Mouse (Mus musculus): ENCODE results near the gene Hoxa9. TPM values are rescaled to one million over a fixed set of nuclear protein-coding genes. Genes with fewer than 3 reads are reported as not detected.

Gene Hoxa9
- polyA plus RNA-seq, 1 experiment from 2014 or later: 0.11 TPM

DNA sequence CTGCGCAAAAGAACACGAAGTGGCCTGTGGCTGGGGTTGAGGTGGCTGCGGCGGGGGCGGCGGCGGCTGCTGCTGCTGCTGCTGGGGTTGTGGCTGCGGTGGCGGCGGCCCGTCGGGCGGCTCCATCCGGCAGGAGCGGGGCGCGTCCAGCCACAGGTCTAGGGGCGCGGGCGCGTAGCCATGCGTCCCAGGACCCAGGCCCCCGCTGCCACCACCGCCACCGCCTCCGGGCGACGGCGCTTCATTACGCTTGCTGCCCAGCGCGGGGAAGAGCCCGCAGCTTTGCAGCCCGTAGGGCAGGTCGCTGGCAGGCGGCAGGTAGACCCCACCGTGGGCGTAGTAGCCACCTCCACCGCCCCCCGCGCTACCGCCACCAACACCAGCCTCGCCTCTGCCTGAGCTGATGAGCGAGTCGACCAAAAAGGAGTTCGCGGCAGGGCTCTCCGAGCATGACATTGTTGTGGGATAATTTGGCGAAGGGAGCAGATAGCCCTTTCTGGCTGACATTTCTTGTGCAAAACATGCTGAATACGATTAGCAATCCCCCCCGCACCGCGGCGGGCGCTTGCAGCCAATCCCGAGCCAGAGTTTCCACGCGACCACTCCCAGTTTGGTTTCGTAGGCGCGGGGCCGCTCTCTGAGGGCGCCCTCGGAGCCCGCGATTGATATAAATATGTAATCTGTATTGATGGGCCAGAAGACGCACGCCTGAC is 3.7 kb upstream of the Hoxa9 start:
- peaks cover 99% of the 10 kb centered on the region for H3K27me3 ChIP-seq (ENCODE audit: control insufficient read depth, insufficient read depth, low read length)
- H3K27ac ChIP-seq (replicated peaks in 1 of 2; ENCODE audit: control insufficient read depth in 1 of 2, insufficient read depth in 1 of 2, low read depth in 2 of 2, low read length in 2 of 2): no peak overlapping the region
- no peaks in the 10 kb centered on the region for H3K9me3 ChIP-seq (ENCODE audit: control insufficient read depth, low read length)
- H3K4me1 ChIP-seq (ENCODE audit: control insufficient read depth in 2 of 2, insufficient read depth in 2 of 2, low read length in 2 of 2): no peaks in the 10 kb centered on the region; a peak in 1 of 4 replicates
- peak overlapping the region in 1 of 2 experiments; percentile 14; a peak in 1 of 4 replicates for H3K4me3 ChIP-seq (ENCODE audit: control insufficient read depth in 1 of 2, insufficient read depth in 1 of 2, low read depth in 1 of 2, low read length in 2 of 2)
- 1% methylated on average over 67 of the region's 68 CpGs for WGBS
- H3K4me2 ChIP-seq (ENCODE audit: low read length): no peak overlapping the region
- ATAC-seq (ENCODE audit: insufficient number of reproducible peaks, insufficient read depth, low FRiP score, low read depth): no peak
- no peak overlapping the region for H3K9ac ChIP-seq (ENCODE audit: low read length)
- H3K36me3 ChIP-seq (ENCODE audit: control insufficient read depth, insufficient read depth, low read length): no peaks in the 10 kb centered on the region

DNA sequence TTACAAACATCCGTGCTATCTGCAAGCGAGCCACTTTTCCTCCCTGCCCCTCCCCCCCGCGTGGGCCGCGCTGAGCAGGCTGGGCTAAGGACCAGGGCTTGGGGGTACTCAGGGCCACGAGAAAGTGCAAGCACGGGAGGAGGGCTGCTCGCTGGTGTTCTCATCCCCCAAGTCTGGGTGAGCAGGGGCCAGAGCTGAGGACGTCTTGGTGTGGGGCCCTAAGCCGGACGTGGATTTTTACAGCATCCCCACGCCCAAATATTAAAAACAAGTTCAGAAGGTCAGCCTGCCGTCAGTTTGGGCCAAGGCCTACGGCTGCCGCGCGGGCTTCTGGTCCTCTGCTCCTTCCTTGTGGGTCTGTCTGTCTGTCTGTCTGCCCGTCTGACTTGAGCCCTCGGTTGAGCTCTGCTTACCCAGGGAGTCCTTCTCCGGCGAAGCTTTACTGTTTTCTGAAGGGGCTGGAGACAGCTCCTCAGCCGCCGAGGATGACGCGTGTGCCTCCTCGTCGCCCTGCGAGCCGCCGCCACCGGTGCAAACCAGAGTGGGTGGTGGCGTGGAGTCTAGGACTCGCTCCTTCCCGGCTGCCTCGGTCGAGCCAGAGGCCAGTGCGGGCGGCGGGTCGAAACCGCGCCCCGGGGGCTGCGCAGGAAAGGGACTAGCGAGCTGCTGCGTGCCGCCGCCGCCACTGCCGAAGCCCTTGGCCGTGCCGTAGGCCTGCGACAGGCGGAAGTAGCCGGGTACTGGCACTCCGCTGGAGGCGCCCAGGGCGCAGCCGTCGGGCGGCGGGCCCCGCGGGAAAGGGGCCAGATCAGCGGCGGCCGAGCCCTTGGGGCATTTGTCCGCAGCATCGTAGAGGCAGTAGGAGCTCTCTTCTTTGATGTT is 2.9 kb upstream of the Hoxa9 start:
- peaks cover 99% of the 10 kb centered on the region for H3K27me3 ChIP-seq (ENCODE audit: control insufficient read depth, insufficient read depth, low read length)
- ATAC-seq (ENCODE audit: insufficient number of reproducible peaks, insufficient read depth, low FRiP score, low read depth): no peak
- H3K4me1 ChIP-seq (ENCODE audit: control insufficient read depth in 2 of 2, insufficient read depth in 2 of 2, low read length in 2 of 2): no peaks in the 10 kb centered on the region; a peak in 1 of 4 replicates
- peak overlapping the region in 1 of 2 experiments; percentile 14; a peak in 2 of 4 replicates for H3K4me3 ChIP-seq (ENCODE audit: control insufficient read depth in 1 of 2, insufficient read depth in 1 of 2, low read depth in 1 of 2, low read length in 2 of 2)
- H3K4me2 ChIP-seq (ENCODE audit: low read length): no peak overlapping the region; the same call in 1 of the 2 replicates
- under 1% methylated on average over 69 of the region's 70 CpGs for WGBS
- H3K9me3 ChIP-seq (ENCODE audit: control insufficient read depth, low read length): no peaks in the 10 kb centered on the region
- H3K27ac ChIP-seq (replicated peaks in 1 of 2; ENCODE audit: control insufficient read depth in 1 of 2, insufficient read depth in 1 of 2, low read depth in 2 of 2, low read length in 2 of 2): no peak overlapping the region
- no peak overlapping the region for H3K9ac ChIP-seq (ENCODE audit: low read length)
- no peaks in the 10 kb centered on the region for H3K36me3 ChIP-seq (ENCODE audit: control insufficient read depth, insufficient read depth, low read length)

DNA sequence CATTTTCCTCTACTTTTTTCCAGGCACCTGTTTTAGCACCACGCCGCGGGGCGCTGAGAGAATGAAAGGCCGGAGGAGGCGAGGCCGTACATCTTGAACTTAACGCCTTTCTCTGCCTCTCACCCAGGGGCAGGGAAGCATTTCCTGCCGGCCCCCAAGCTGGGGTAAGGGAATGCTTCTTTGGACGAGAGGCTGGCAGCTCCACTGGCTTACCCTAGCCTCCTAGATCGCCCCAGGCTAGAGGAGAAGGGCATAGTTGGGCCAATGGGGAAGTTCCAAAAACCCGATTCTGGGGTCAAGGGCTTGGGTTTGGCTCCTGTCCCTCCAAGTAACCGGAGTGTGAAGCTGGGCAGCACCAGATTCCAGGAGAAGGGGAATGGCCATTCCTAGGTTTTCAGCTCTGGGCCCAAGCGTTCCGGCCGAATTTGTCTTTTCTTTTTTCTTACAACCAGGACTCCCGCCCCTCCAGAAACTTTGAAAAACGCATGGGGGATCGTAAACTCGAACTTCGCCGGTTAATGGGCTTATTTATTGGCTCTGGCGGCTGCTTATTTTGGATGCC is 2.2 kb upstream of the Hoxa9 start:
- no peak for ATAC-seq (ENCODE audit: insufficient number of reproducible peaks, insufficient read depth, low FRiP score, low read depth)
- H3K4me1 ChIP-seq (ENCODE audit: control insufficient read depth in 2 of 2, insufficient read depth in 2 of 2, low read length in 2 of 2): no peaks in the 10 kb centered on the region; a peak in 1 of 4 replicates
- no peaks in the 10 kb centered on the region for H3K36me3 ChIP-seq (ENCODE audit: control insufficient read depth, insufficient read depth, low read length)
- no peak overlapping the region for H3K27ac ChIP-seq (replicated peaks in 1 of 2; ENCODE audit: control insufficient read depth in 1 of 2, insufficient read depth in 1 of 2, low read depth in 2 of 2, low read length in 2 of 2)
- no peak overlapping the region for H3K9ac ChIP-seq (ENCODE audit: low read length)
- no peak overlapping the region for H3K4me2 ChIP-seq (ENCODE audit: low read length)
- H3K9me3 ChIP-seq (ENCODE audit: control insufficient read depth, low read length): no peaks in the 10 kb centered on the region
- peaks cover 98% of the 10 kb centered on the region for H3K27me3 ChIP-seq (ENCODE audit: control insufficient read depth, insufficient read depth, low read length)
- WGBS: 2% methylated on average over 23 of the region's 23 CpGs
- H3K4me3 ChIP-seq (ENCODE audit: control insufficient read depth in 1 of 2, insufficient read depth in 1 of 2, low read depth in 1 of 2, low read length in 2 of 2): no peak overlapping the region

DNA sequence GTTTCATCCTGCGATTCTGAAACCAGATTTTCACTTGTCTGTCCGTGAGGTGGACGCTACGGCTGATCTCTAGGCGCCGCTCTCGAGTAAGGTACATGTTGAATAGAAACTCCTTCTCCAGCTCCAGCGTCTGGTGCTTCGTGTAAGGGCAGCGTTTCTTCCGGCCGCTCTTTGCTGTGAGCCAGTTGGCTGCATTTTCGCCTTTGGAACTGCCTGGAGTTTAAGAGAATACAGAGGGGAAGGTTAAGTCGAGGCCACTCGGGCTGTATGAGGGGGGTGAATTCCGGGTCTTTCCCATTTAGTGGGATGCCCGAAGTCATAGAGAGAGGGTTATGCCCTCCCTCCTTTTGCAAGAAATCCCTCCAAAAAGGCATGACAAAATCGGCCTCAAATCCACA is 1.7 kb upstream of the Hoxa9 start:
- Histone ChIP-seq H3K4me3 (ENCODE audit: control insufficient read depth in 1 of 2, insufficient read depth in 1 of 2, low read depth in 1 of 2, low read length in 2 of 2) (no peak overlapping the region), H3K9ac (ENCODE audit: low read length) (no peak overlapping the region), H3K4me1 (ENCODE audit: control insufficient read depth in 2 of 2, insufficient read depth in 2 of 2, low read length in 2 of 2) (no peaks in the 10 kb centered on the region; a peak in 1 of 4 replicates), H3K4me2 (ENCODE audit: low read length) (no peak overlapping the region), H3K36me3 (ENCODE audit: control insufficient read depth, insufficient read depth, low read length) (no peaks in the 10 kb centered on the region), H3K9me3 (ENCODE audit: control insufficient read depth, low read length) (no peaks in the 10 kb centered on the region), H3K27me3 (ENCODE audit: control insufficient read depth, insufficient read depth, low read length) (peaks cover 98% of the 10 kb centered on the region), H3K27ac (replicated peaks in 1 of 2; ENCODE audit: control insufficient read depth in 1 of 2, insufficient read depth in 1 of 2, low read depth in 2 of 2, low read length in 2 of 2) (no peak overlapping the region)
- 2% methylated on average over 18 of the region's 18 CpGs for WGBS
- no peak for ATAC-seq (ENCODE audit: insufficient number of reproducible peaks, insufficient read depth, low FRiP score, low read depth)

DNA sequence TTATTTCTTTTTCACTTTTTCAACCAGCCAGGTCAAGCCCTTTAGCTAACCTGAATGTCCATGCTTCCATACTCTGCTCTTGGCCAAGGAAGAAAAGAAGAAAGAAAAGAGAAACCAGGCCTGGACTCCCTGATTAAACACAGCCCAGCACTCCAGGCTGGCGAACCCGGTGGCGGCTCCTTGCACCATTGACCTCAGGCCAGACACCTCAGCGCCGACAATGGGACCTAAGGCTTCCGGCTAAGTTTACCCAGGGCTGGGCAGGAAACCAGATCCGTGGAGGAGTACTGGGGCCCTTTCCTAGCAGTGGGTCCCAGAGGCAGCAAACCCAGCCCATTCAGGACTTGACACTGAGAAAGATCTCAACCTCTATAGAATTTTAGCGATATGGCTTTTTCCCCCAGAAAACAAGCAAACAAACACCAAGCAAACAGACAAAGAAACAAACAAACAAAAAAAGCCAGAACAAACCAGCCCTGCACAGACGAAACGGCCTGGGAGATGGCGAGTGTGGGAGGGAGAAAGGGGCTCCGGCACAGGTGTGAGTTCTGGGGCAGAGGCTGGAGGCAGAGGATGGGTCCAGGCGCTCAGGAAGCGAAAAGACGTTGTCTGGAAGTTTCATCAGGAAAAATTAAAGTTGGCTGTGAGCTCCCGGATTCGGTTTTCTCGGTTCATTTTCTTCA is 1.1 kb upstream of the Hoxa9 start:
- no peak overlapping the region for H3K4me3 ChIP-seq (ENCODE audit: control insufficient read depth in 1 of 2, insufficient read depth in 1 of 2, low read depth in 1 of 2, low read length in 2 of 2)

DNA sequence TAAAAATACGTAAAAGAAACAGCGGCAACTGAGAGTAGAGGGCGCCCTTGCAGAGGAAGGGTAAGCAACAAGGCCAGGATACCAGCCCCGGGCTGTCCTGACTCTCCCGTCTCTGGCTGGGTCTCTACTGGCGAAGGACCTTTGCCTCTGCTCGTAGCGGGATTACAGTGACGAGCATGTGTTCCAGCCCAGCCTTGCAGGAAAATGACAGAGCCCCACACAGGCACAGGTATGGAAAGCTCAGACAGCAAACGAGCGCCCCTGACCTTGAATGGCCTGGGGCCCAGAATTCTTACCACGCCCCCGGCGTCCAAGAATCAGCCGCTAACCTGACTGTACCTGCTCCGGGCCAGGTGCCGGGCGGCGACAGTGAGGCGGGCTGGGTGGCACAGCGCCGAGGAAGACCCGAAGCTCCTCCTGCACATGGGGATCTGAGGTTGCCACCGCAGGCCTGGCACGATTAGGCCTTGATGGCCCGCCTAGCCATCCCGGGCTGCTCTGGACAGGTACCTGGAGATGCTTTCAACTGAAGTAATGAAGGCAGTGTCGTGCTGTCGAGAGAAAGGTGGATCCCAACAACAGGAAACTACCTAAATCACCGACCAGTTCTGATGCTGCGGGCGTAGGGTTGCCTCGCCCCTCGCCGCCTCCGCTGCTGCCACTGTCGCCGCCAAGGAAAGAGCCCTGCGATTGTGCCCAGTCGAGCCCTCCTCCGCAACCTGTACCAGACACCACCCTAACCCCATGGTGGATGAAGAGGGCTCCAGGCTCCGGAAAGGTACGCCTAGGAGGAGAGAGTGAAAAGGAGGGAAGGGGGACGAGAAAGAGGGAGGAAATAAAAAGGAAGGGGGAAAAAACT is 1.1 kb downstream of the Hoxa9 start:
- Histone ChIP-seq H3K27me3 (ENCODE audit: control insufficient read depth, insufficient read depth, low read length) (peaks cover 98% of the 10 kb centered on the region), H3K9me3 (ENCODE audit: control insufficient read depth, low read length) (no peaks in the 10 kb centered on the region), H3K27ac (replicated peaks in 1 of 2; ENCODE audit: control insufficient read depth in 1 of 2, insufficient read depth in 1 of 2, low read depth in 2 of 2, low read length in 2 of 2) (no peak overlapping the region), H3K4me2 (ENCODE audit: low read length) (no peak overlapping the region), H3K36me3 (ENCODE audit: control insufficient read depth, insufficient read depth, low read length) (no peaks in the 10 kb centered on the region), H3K9ac (ENCODE audit: low read length) (no peak overlapping the region), H3K4me3 (ENCODE audit: control insufficient read depth in 1 of 2, insufficient read depth in 1 of 2, low read depth in 1 of 2, low read length in 2 of 2) (no peak overlapping the region), H3K4me1 (ENCODE audit: control insufficient read depth in 2 of 2, insufficient read depth in 2 of 2, low read length in 2 of 2) (no peaks in the 10 kb centered on the region; a peak in 1 of 4 replicates)
- 2% methylated on average over 43 of the region's 44 CpGs for WGBS
- no peak for ATAC-seq (ENCODE audit: insufficient number of reproducible peaks, insufficient read depth, low FRiP score, low read depth)

More for the DNA sequence above, 1.1 kb upstream of the Hoxa9 start:
- no peaks in the 10 kb centered on the region for H3K36me3 ChIP-seq (ENCODE audit: control insufficient read depth, insufficient read depth, low read length)
- no peak overlapping the region for H3K4me2 ChIP-seq (ENCODE audit: low read length)
- no peak overlapping the region for H3K9ac ChIP-seq (ENCODE audit: low read length)
- peaks cover 98% of the 10 kb centered on the region for H3K27me3 ChIP-seq (ENCODE audit: control insufficient read depth, insufficient read depth, low read length)
- no peaks in the 10 kb centered on the region for H3K9me3 ChIP-seq (ENCODE audit: control insufficient read depth, low read length)
- no peak overlapping the region for H3K27ac ChIP-seq (replicated peaks in 1 of 2; ENCODE audit: control insufficient read depth in 1 of 2, insufficient read depth in 1 of 2, low read depth in 2 of 2, low read length in 2 of 2)
- WGBS: 2% methylated on average over 18 of the region's 18 CpGs
- no peaks in the 10 kb centered on the region; a peak in 1 of 4 replicates for H3K4me1 ChIP-seq (ENCODE audit: control insufficient read depth in 2 of 2, insufficient read depth in 2 of 2, low read length in 2 of 2)
- ATAC-seq (ENCODE audit: insufficient number of reproducible peaks, insufficient read depth, low FRiP score, low read depth): no peak

All from heart, embryonic 14.5 days (tissue).